Mouse (Mus musculus) neural tube, embryonic 13.5 days (tissue): ENCODE data around the gene Fkbp14. TPM values are rescaled to one million over a fixed set of nuclear protein-coding genes. Genes with fewer than 3 reads are reported as not detected.

Experiments used
- ATAC-seq: fragments of 200-750 bp; cut with Nextera tagmentation; 2 replicates; pipeline ENCODE4 v1.8.0; 2017; ENCODE audit warnings: low read depth, mild to moderate bottlenecking, moderate TSS enrichment, moderate library complexity
- H3K27ac ChIP-seq: fragments of 300-500 bp; sonication (generic); replicated peaks from 2 replicates; pipeline ENCODE4 v1.5.1; 2015; ENCODE audit warnings: moderate library complexity, mild to moderate bottlenecking, inconsistent platforms
- H3K27me3 ChIP-seq: fragments of 300-500 bp; sonication (generic); 2 replicates; pipeline ENCODE4 v1.6.1; 2015; ENCODE audit warnings: mild to moderate bottlenecking, inconsistent platforms
- H3K36me3 ChIP-seq: fragments of 300-500 bp; sonication (generic); 2 replicates; pipeline ENCODE4 v1.6.1; 2015; ENCODE audit warnings: mild to moderate bottlenecking, inconsistent platforms
- H3K4me1 ChIP-seq: fragments of 300-500 bp; sonication (generic); replicated peaks from 2 replicates; pipeline ENCODE4 v1.6.1; 2015; ENCODE audit warnings: inconsistent platforms
- H3K4me2 ChIP-seq: fragments of 300-500 bp; sonication (generic); 2 replicates; pipeline ENCODE4 v1.6.1; 2015; ENCODE audit warnings: inconsistent platforms, mild to moderate bottlenecking, moderate library complexity
- H3K4me3 ChIP-seq: fragments of 300-500 bp; sonication (generic); 2 replicates; pipeline ENCODE4 v1.5.1; 2015; ENCODE audit warnings: mild to moderate bottlenecking, inconsistent platforms
- H3K9ac ChIP-seq: fragments of 300-500 bp; sonication (generic); 2 replicates; pipeline ENCODE4 v1.6.1; 2015; ENCODE audit warnings: moderate library complexity, mild to moderate bottlenecking, inconsistent platforms
- H3K9me3 ChIP-seq: fragments of 300-500 bp; sonication (generic); 2 replicates; pipeline ENCODE4 v1.6.1; 2016; ENCODE audit warnings: inconsistent platforms
- WGBS: fragments of 180-500 bp; shearing (Covaris S2); methylation state at CpG from one replicate; pipeline ENCODE4 v1.1.7; 2015; 5-methylcytosine and 5-hydroxymethylcytosine counted together
- polyA plus RNA-seq: library from polyadenylated mRNA; unstranded; fragments of >200 nt; fragmentation: Nextera tagmentation; extraction: Ambion mirVana; gene quantifications from 2 replicates; pipeline ENCODE4 v1.2.1, GENCODE M21; 2015

Fkbp14 gene
- polyA plus RNA-seq, 1 experiment from 2014 or later: 19.3 TPM

DNA sequence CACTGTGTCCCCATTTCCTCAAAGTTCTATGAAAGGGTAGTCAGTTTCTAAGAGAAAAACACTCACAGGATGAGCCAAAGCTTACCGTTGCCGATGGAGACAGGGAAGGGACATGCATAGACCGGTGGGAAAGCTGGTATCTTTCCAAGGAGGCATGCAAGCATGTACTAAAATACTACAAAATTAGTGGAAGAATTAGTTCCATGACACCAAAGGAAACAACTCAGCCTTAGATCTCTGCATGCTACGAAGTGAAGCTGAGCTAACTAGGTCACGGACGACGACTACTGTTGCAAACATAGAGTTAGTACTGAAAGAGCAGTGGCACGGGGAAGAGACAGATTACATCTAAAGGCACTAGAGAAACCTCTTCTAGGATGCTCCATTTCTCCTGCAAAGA lies 10.2 kb downstream of the Fkbp14 start:
- ATAC-seq: no peak
- Histone ChIP-seq H3K27me3 (no peaks in the 10 kb centered on the region), H3K4me1 (peaks cover 16% of the 10 kb centered on the region), H3K9me3 (no peaks in the 10 kb centered on the region), H3K36me3 (no peaks in the 10 kb centered on the region), H3K9ac (no peak overlapping the region), H3K4me2 (no peak overlapping the region), H3K4me3 (no peak overlapping the region), H3K27ac (no peak overlapping the region)
- WGBS: 72% methylated on average over 8 of the region's 8 CpGs

DNA sequence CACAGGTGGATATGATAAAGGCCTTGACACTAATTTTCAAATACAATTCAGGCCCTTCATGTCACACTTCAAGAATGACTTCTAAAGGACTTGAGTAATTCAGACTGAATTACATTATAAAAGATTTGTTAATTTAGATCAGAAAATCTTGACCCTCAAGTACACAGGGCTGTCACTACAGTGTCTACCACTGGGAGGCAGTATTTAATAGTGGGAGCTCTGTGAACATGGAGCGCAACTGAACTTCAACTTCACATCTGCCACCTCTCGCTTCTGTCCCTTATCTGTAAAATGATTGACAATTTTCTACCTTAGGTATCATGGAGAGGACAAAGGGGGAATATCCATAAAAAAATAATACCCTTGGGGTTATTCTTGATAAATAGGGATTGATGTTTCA lies 10.9 kb downstream of the Fkbp14 start:
- WGBS: 18% methylated on average over 2 of the region's 2 CpGs
- Histone ChIP-seq H3K27ac (no peak overlapping the region), H3K27me3 (no peaks in the 10 kb centered on the region), H3K4me2 (no peak overlapping the region), H3K9ac (no peak overlapping the region), H3K36me3 (no peaks in the 10 kb centered on the region), H3K9me3 (no peaks in the 10 kb centered on the region), H3K4me3 (no peak overlapping the region), H3K4me1 (peaks cover 9% of the 10 kb centered on the region; the same call in 1 of the 2 replicates)
- ATAC-seq: no peak

DNA sequence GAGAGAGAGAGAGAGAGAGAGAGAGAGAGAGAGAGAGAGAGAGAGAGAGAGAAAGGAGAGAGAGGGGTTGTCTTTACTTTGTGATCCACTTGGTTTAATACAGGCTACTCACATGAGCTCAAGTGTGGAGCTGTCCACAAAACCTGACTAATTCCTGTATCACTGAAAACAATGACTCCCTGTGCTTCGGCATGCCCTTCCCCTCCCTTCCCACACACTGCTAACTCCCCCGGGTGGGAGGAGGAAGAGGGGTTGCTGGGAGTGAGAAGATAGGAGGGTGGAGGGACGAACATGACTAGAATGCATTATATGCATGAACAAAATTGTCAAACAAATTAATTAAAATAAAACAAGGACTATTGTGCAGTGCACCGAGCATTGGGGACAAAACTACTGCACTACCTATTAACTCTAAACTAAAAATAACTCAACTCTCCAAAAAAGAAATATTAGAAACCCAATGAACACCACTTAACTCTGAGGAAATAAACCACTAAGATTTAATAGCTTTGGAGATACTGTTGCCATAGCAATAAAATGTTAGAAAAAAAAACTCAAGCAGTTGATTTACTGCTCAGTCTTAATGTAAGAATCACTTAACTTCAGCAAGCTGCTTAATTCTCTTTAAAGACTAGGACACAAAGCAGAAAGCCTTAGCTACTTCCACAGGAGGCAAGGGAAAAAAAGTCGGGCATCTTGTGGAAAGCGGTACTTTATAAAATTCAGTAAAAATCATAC lies 23.7 kb downstream of the Fkbp14 start:
- WGBS: 16% methylated on average over 6 of the region's 6 CpGs
- H3K9me3 ChIP-seq: no peaks in the 10 kb centered on the region
- H3K27ac ChIP-seq: peak overlapping the region; percentile 65
- H3K9ac ChIP-seq: no peak overlapping the region
- no peaks in the 10 kb centered on the region for H3K27me3 ChIP-seq
- H3K36me3 ChIP-seq: no peaks in the 10 kb centered on the region
- peaks cover 54% of the 10 kb centered on the region for H3K4me1 ChIP-seq
- H3K4me3 ChIP-seq: no peak overlapping the region
- peak; percentile 74 for ATAC-seq
- peak overlapping the region; percentile 27; the same call in 1 of the 2 replicates for H3K4me2 ChIP-seq

DNA sequence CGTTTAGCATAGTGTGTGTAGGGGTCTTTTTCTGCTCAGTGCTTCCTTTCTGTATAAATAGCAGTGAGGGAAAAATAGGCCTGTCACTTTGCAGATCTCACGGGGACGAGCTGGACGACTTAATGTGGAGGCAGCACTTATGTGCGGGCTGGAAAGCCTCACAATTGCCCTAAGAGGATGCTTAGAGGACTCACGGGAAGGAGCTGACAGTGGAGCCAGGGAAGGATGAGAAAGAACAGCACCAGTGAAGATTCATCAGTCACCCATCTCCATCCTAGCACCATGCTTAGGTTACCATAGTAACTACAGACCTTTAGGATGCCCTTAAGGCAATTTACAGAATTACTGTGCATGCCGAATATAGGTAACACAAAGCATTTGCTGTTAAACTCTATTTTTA lies 27.3 kb downstream of the Fkbp14 start:
- 0 out of 2 replicates have a peak overlapping the region, but pooled peaks have one; percentile 14 for H3K9ac ChIP-seq
- H3K36me3 ChIP-seq: no peaks in the 10 kb centered on the region
- no peaks in the 10 kb centered on the region for H3K9me3 ChIP-seq
- H3K4me2 ChIP-seq: 0 out of 2 replicates have a peak overlapping the region, but pooled peaks have one; percentile 21
- peaks cover 85% of the 10 kb centered on the region for H3K4me1 ChIP-seq
- H3K27ac ChIP-seq: peak overlapping the region; percentile 73
- no peaks in the 10 kb centered on the region for H3K27me3 ChIP-seq
- no peak overlapping the region for H3K4me3 ChIP-seq
- WGBS: 19% methylated on average over 7 of the region's 7 CpGs
- no peak for ATAC-seq

DNA sequence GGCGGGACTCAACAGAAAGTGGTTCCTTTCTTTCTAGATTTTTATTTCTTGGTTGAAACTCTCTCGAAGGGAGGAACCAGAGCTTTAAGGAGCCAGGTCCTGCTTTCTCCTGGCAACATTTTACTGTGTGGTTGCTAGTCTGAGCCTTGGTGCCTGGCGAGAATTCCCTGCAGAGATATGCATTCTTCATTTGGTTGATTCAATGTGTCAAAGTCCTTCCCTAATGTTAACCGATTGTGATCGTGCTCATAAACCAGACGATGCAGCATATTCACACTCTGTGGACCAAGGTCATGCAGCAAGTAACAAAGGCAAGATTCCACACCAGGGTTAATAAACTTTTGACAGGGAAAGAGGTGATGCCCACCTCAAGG lies 30.6 kb downstream of the Fkbp14 start:
- Histone ChIP-seq H3K27ac (peak overlapping the region; percentile 95), H3K4me1 (peaks cover 81% of the 10 kb centered on the region), H3K36me3 (no peaks in the 10 kb centered on the region), H3K27me3 (no peaks in the 10 kb centered on the region), H3K9ac (peak overlapping the region; percentile 89), H3K4me3 (peak overlapping the region; percentile 68), H3K4me2 (peak overlapping the region; percentile 80), H3K9me3 (no peaks in the 10 kb centered on the region)
- WGBS: 4% methylated on average over 6 of the region's 6 CpGs
- ATAC-seq: no peak

DNA sequence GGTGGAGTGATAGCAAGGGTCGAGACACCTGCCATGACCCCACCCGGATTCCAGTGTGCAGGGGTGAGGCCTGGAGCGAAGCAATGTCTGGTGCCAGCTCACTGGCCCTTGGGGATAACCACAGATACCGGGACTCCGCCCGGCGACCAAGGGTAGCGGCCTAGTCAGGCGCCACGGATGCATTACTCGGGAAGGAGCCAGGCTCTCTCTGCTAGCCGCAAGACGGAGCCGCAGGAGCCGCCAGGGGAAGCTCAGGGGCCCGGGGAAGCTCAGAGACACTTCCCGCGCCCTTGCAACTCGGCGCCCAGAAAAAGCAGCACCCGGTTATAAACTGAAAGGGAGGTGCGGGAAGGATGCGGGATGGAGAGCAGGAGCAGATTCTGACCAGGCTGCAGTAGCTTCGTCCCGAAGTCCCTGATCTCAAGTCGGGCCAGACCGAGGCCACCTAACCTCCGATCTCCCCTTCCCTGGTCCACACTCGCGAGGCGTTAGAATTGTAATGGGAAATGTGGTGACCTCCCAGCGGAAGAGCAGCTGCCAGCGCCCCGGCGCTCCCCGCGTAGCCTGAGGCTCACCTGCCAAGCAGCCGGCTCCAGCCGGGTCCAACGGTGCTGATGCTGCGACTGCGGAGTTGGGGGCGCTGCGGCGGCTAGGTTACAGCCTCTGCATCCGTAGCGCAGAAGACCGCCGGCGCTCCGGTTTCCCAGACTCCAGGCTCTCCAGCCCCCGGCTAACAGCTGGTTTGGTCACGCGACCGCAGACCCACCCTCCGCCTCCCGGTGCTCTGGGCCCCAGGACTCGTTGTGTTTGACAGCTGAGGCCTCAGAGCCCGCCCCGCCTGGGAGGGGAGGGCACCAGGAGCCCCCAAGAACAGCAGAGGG lies 31.2 kb downstream of the Fkbp14 start, which contains the start of gene Scrn1:
TSS of gene Scrn1 (minus strand) at position 825 of the 881 bp plus-strand sequence.
- peak within 1 kb of the TSS; percentile 95 for H3K27ac ChIP-seq
- no peaks in the 10 kb centered on the region for H3K9me3 ChIP-seq
- peaks cover 80% of the 10 kb centered on the region for H3K4me1 ChIP-seq
- no peaks in the 10 kb centered on the region for H3K36me3 ChIP-seq
- ATAC-seq: peak; percentile 91
- H3K4me3 ChIP-seq: peak within 1 kb of the TSS; percentile 68
- H3K9ac ChIP-seq: peak within 1 kb of the TSS; percentile 89
- peak within 1 kb of the TSS; percentile 80 for H3K4me2 ChIP-seq
- WGBS: under 1% methylated on average over 60 of the region's 60 CpGs
- no peaks in the 10 kb centered on the region for H3K27me3 ChIP-seq

DNA sequence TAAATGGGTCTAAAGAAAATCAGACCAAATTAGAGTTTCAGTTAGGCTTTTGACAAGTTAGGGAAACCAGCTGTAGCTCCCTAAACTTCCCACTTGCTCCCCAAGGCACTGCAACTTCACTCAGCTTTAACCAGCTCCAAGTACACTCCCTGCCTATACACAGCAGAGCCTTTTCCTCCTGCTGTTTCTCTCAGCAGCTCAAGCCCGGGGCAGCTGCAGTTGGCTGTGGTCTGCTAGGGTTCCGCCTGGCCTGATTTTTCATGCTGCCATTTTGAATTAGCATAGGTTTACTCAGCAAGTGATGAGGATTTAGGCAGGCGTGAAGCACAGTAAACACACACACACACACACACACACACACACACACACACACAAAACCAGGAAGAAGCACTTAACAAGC lies 32.1 kb downstream of the Fkbp14 start:
- peaks cover 74% of the 10 kb centered on the region for H3K4me1 ChIP-seq
- H3K27ac ChIP-seq: peak overlapping the region; percentile 95

DNA sequence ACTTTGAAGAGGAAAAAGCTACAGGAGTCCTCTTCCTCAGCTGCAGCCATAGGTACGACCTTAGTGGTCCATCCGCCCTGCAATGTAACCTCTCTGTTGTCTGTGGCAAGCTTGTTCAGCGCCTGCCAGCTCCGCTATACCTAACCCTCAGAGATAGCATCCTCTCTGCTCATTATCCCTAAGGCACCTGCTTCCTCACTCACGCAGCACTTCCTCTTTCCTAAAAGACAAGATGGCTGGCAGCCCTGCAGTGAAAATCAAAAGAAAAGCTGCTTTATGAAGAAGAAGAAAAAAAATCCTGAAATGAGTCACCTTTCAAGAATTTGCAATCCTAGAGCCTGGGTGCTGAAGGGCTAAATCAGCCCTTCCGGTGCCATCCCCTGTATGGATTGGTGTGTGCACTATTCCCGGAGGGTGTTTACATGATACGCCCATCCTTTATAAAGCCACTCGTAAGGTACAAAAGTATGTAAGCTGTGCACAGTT lies 32.6 kb downstream of the Fkbp14 start:
- Histone ChIP-seq H3K27me3 (no peaks in the 10 kb centered on the region), H3K4me3 (peak overlapping the region; percentile 68), H3K4me2 (peak overlapping the region; percentile 80), H3K9me3 (no peaks in the 10 kb centered on the region), H3K36me3 (no peaks in the 10 kb centered on the region), H3K27ac (peak overlapping the region; percentile 95), H3K4me1 (peaks cover 74% of the 10 kb centered on the region), H3K9ac (peak overlapping the region; percentile 89)
- WGBS: 63% methylated on average over 9 of the region's 9 CpGs
- no peak for ATAC-seq

More for the DNA sequence above, 32.1 kb downstream of the Fkbp14 start:
- peak overlapping the region; percentile 89 for H3K9ac ChIP-seq
- 13% methylated on average over 3 of the region's 3 CpGs for WGBS
- H3K4me3 ChIP-seq: peak overlapping the region; percentile 68
- H3K9me3 ChIP-seq: no peaks in the 10 kb centered on the region
- peak overlapping the region; percentile 80 for H3K4me2 ChIP-seq
- no peaks in the 10 kb centered on the region for H3K36me3 ChIP-seq
- peak; percentile 36 for ATAC-seq
- H3K27me3 ChIP-seq: no peaks in the 10 kb centered on the region

DNA sequence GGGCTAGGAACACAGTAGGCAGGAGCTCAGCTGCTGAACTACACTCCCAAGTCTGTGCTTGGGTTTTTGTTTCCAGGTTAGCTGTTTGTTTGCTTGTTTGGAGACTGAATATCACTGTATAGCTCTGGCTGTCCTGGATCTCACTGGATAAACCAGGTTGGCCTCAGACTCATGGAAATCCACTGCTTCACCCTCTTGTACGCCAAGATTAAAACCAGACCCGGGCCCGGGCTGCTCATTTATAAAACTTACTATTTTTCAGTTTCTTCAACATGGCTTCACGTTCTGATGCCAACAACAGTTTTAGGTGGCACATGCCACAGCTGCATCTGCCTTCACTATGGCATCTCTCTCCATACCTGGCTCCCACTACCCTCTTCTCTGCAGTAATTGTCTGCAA lies 33.5 kb downstream of the Fkbp14 start:
- Histone ChIP-seq H3K9me3 (no peaks in the 10 kb centered on the region), H3K4me2 (peak overlapping the region; percentile 80), H3K27me3 (no peaks in the 10 kb centered on the region), H3K9ac (peak overlapping the region; percentile 89), H3K4me3 (0 out of 2 replicates have a peak overlapping the region, but pooled peaks have one; percentile 68), H3K4me1 (peaks cover 68% of the 10 kb centered on the region), H3K27ac (no peak overlapping the region), H3K36me3 (no peaks in the 10 kb centered on the region)
- ATAC-seq: no peak
- 88% methylated on average over 4 of the region's 4 CpGs for WGBS

DNA sequence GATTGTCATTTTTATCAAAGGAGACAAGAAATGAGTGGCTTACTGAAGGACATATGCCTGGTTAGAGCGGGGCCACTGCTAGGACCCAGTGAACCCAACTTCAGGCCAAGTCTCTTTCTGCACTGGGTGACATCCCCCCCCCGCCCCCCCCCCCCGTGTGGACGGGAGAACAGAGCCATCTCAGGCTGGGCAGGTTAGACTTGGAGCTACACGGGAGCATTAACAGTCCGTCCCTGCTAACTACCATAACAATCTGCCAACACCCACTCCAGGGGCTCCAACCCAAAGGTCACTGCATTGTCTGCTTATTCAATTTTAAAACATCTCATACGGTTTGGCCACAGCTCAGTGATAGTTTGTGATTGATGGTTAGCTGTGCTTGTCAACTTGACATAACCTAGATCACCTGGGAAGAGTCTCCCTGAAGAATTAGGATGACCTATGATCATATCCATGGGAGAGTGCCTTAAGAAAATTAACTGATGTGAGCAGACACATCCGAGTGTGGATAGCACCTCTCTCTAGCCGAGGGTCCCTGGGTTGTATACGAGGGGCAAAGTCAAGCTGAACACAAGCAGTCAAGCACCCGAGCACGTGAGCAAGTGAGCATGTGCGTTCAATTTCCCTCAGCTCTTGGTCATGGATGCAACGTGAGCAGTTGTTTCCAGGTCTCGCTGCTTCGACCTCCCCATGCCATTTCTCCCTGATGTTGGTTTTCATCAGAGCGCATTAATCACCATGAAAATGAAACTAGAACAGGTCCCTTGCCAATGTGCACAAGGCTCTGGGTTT lies 34.9 kb downstream of the Fkbp14 start:
- H3K4me2 ChIP-seq: peak overlapping the region; percentile 21
- 76% methylated on average over 17 of the region's 17 CpGs for WGBS
- H3K9ac ChIP-seq: no peak overlapping the region
- 0 out of 2 replicates have a peak, but pooled peaks cover 3% of the 10 kb centered on the region for H3K36me3 ChIP-seq
- no peaks in the 10 kb centered on the region for H3K27me3 ChIP-seq
- H3K27ac ChIP-seq: no peak overlapping the region
- no peak overlapping the region for H3K4me3 ChIP-seq
- no peaks in the 10 kb centered on the region for H3K9me3 ChIP-seq
- H3K4me1 ChIP-seq: peaks cover 61% of the 10 kb centered on the region
- ATAC-seq: no peak

DNA sequence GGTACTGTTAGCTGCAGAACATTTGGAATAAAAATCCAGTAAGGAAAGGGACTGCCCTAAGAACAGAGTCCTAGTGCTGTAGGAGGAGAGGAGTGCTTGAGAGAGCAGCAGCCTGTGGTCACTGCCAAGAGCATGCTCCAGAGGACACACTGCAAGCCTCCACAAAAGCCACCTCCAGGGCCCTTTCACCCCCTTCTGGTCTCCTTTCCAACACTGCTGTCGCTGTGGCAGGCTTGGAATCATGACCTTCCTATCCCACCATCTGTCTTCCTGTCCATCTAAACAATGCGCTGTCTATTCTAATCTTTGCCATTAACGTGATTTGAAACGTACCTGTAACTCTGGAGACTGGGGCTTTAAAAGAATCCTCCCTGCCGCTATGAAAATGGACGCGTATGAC lies 38.6 kb downstream of the Fkbp14 start:
- no peak overlapping the region for H3K27ac ChIP-seq
- no peak overlapping the region for H3K9ac ChIP-seq
- WGBS: 56% methylated on average over 7 of the region's 7 CpGs
- peaks cover 52% of the 10 kb centered on the region for H3K4me1 ChIP-seq
- no peak for ATAC-seq
- H3K9me3 ChIP-seq: no peaks in the 10 kb centered on the region
- H3K4me2 ChIP-seq: no peak overlapping the region
- H3K36me3 ChIP-seq: 0 out of 2 replicates have a peak, but pooled peaks cover 3% of the 10 kb centered on the region
- no peak overlapping the region for H3K4me3 ChIP-seq
- 0 out of 2 replicates have a peak, but pooled peaks cover 8% of the 10 kb centered on the region for H3K27me3 ChIP-seq
